Mouse (Mus musculus): ENCODE results near the gene Dlx5. TPM values are rescaled to one million over a fixed set of nuclear protein-coding genes. Genes with fewer than 3 reads are reported as not detected.

Dlx5 gene
- polyA plus RNA-seq, 1 experiment = 0.14 TPM

DNA sequence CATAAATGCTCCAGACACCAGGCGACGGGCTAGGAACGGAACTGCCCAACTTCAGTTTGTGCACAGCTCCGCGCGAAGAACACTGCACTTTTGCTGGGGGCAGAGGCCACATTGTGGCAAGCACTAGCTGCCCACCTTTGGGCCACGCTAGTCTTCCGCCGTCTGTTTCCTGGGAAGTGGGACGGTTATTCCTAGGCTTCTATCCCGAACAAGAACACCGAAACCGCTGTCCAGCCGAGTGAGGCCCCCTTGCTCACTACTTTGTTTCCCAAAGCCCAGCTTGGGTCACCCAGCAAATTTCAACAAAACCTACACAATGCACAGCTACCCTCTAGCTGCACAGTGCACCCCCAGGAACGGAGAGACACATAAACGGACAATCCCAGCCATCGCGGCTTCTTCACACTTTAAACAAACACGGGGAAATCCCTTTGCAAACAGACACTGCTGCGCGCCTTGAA is 21.9 kb downstream of the Dlx5 start:
- no peak for DNase-seq (ENCODE audit: low read depth)

GRCm38 (mm10) chr6:6859111-6859949 is 22.6 kb downstream of the Dlx5 start:
- DNase-seq (ENCODE audit: low read depth) = no peak

DNA sequence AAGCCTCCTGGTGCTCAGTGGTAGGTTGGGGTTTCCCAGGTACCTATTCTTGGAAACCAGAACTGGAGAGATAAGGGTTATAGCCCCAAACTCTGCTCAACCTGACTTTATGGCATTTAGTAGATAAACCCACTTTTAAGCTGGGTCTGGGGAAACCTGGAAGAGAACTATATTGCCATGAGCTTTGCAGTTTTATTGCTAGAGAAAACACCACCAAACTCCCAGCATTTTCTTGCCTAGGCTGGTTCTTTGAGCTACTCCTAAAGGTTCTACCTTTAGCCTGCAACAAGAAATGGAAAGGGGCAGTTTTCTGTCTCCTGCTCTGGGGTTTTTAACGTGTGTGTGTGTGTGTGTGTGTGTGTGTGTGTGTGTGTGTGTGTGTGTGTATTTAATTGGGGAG is 23.3 kb downstream of the Dlx5 start:
- DNase-seq (ENCODE audit: low read depth) = no peak

DNA sequence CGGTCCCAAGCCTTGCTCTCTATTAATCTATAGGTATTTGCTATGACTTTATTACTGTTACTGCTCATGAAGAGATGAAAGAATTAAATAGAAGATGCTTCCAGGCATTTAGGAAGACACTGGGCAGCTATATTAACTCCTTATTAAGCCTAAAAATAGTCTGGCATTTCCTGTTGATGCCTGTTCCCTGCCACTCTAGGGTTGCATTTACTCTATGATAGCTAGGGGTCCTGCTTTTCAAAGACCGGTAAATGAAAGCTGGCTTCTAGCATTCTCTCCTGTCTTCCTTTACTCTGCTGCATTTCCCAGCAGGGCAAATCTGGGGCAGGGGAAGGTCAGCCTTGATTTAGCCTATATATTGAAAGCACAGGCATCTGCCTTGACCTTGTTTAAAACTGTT is 24.1 kb downstream of the Dlx5 start:
- no peak for DNase-seq (ENCODE audit: low read depth)

- no peak for DNase-seq (ENCODE audit: low read depth)
These were observed 25.0 kb downstream of the Dlx5 start for GRCm38 (mm10) chr6:6856881-6857280.

DNA sequence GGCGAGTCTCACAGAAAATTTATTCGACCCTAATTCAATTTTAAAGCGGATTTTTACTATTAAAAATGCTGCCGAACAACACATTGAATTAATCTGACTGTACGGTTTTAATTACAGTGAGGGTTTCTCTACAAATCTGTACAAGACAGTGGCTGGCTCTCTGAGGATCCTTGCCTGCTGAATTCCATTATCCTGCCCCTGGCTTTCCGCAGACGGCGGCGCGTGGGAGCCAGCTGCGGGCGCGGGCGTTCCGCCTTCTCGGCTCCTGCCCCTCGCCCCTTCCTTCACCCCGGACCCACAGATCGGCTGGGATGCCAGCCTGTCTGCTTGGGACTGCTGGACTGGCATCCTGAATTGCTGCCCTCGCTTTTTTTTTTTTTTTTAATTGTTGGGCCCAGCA is 25.6 kb downstream of the Dlx5 start:
- DNase-seq (ENCODE audit: low read depth) = no peak

- DNase-seq (ENCODE audit: low read depth) = no peak
These were observed 26.1 kb downstream of the Dlx5 start for GRCm38 (mm10) chr6:6855746-6856185.

DNA sequence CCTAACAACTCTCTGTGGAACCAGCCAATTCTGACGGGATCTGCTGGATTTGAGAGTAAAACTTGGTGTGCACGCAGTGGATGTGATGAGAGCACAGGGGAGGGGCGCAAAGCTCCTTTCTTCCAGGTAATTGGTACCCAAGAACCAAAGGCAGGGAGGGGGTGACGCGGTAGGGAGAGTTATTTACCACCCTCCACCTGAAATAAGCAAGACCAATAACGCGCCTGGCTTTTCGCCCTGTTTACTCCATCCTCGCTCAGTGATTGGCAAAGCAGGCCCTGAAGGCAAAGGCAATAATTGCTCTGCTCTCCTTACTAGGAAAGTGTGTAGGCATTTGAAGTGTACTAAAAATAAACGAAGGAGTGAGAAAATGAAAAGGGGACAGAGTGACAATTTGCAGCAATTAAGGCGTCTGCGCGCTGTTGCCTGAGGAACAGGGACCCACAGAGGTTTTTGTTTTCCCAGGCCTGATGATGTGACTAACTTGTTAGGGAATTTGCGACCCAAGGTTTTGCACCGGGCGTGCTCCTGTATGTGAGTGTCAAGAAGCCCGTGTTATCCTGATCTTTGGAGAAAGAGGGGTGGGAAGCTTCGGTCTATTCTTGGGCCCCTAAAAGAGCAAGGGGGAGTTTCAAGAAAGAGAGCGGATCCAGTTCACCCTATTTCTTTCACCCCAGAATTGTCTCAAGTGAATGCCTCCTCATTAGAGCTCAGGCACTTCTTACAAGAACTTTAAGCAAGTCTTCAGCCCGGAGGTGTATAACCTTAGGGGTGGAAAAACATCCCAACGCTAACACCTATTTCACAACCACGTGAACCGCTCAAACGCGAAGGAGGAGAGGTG is 26.8 kb downstream of the Dlx5 start:
- no peak for DNase-seq (ENCODE audit: low read depth)

DNA sequence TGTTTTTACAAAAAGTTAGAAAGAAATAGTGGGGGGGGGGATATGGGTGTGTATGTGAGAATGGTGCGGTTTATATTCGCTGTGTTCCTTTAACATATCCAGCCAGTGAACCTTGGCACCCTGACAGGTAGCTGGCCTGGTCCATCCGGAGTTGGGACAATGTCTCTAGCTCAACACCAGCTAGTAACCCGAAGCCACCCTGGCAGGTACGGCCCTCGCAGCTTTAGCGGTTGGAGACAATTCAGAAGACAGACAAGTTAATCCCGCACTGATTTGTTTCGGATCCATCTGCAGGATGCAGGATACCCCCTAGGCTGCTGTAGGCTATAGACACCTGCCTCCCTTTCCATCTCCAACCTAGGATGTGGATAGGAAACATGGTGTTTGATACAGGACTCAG is 27.7 kb downstream of the Dlx5 start:
- DNase-seq (ENCODE audit: low read depth) = no peak

- no peak for DNase-seq (ENCODE audit: low read depth)
These were observed 28.9 kb downstream of the Dlx5 start for GRCm38 (mm10) chr6:6852944-6853343.

- no peak for DNase-seq (ENCODE audit: low read depth)
These were observed 30.7 kb downstream of the Dlx5 start for GRCm38 (mm10) chr6:6851166-6851565.

- no peak for DNase-seq (ENCODE audit: low read depth)
These were observed 31.4 kb downstream of the Dlx5 start for GRCm38 (mm10) chr6:6850324-6851060.

- no peak for DNase-seq (ENCODE audit: low read depth)
These were observed 32.1 kb downstream of the Dlx5 start for GRCm38 (mm10) chr6:6849744-6850143.

DNA sequence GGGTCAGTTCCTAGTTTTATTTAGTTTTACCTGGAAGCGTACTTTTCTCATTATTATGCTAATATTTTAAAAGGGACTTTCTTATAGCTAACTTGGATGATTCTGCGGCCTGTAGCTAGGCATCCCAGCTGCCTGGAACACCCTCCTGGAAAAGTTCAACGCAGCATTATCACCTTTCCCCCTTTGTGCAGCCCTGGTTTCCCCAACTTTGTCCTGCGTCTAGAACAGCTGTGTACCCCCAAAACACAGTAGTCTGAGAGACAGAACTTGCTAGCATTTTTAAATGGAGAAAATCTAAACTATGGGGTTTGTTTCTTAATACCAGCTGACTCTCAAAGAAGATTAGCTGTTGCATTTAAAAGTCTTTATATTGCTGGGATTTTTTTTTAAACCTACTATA is 33.3 kb downstream of the Dlx5 start:
- DNase-seq (ENCODE audit: low read depth) = no peak

DNA sequence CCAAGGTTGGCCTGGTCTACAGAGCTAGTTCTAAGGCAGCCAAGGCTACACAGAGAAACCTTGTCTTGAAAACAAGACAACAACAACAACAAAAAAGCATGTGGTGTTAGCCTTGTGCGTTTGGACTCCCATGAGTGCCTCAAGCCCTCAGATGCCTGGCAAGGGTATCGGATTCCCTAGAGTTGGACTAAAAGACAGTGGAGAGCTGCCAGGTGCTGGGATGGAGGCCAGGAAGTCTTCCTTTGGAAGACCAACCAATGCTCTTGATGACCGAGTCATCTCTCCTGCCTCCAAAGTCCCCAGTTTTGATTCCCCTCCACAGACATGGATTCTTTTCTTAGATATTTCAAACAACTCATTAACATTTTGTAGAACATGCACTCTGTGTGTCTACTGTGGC is 48.6 kb downstream of the Dlx5 start:
- DNase-seq (ENCODE audit: low read depth) = no peak

DNA sequence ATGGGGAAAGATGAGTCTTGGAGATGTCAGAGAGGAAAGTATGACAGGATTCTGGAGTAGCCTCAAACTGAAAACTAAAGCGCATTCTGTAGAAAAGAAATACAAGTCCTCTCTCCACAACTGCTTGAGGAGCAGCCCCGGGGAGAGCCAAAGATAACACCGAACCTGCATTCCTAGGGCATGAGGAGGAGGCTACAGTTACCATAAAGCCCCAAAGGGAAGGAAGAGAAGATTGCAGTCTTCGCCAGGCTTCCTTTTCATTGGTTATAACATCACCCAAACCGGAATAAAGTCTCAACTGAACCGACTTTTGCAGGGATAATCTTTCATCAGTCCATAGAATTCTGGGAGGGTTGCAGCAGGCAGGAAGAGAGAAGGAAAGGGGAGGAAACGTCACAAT is 51.4 kb downstream of the Dlx5 start:
- no peak for DNase-seq (ENCODE audit: low read depth)

Other genes with a start within 250 kb of the Dlx5 start
- 0.15 TPM in 1 of 2 replicates, not detected in the other for gene Dlx6, start 18.8 kb downstream of the Dlx5 start, polyA plus RNA-seq (2012; rRNA removed)
- gene Sdhaf3, start 73.9 kb upstream of the Dlx5 start, polyA plus RNA-seq (2012; rRNA removed) = 0.74 and 0.79 TPM in 2 replicates